Mouse (Mus musculus) spleen, postnatal 14 days (tissue): ENCODE measurements around the gene 2310050C09Rik.

Experiments
- DNase-seq, 2 experiments: peaks; one replicate each; pipeline ENCODE4 v3.0.0; 2021 to 2022; ENCODE audit warnings: low spot score in 2 of 2

The 2310050C09Rik gene

GRCm38 (mm10) chr3:92870116-92870515 lies at the start of gene 2310050C09Rik:
2310050C09Rik (minus strand) TSS chr3:92870216.
- no peak for DNase-seq

GRCm38 (mm10) chr3:92907571-92907970 lies 37.6 kb upstream of the 2310050C09Rik start:
- no peak for DNase-seq

GRCm38 (mm10) chr3:92905182-92905581 lies 35.2 kb upstream of the 2310050C09Rik start:
- no peak for DNase-seq

- no peak for DNase-seq
Observed at GRCm38 (mm10) chr3:92903640-92904039, 33.6 kb upstream of the 2310050C09Rik start.

- DNase-seq = no peak
Observed at GRCm38 (mm10) chr3:92902992-92903391, 33.0 kb upstream of the 2310050C09Rik start.

- DNase-seq = no peak
Observed at GRCm38 (mm10) chr3:92894489-92894888, 24.5 kb upstream of the 2310050C09Rik start.

- no peak for DNase-seq
Observed at GRCm38 (mm10) chr3:92894063-92894462, 24.0 kb upstream of the 2310050C09Rik start.

- no peak for DNase-seq
Observed at GRCm38 (mm10) chr3:92874180-92874579, 4.2 kb upstream of the 2310050C09Rik start.

GRCm38 (mm10) chr3:92851186-92851585 lies 18.8 kb downstream of the 2310050C09Rik start, which contains the start of gene Lce1l:
Lce1l (minus strand) TSS chr3:92851286.
- DNase-seq = no peak

- no peak for DNase-seq
Observed at GRCm38 (mm10) chr3:92827108-92827507, 42.9 kb downstream of the 2310050C09Rik start, which contains the start of gene Kprp. Kprp (minus strand) TSS chr3:92827247.

GRCm38 (mm10) chr3:92825808-92826207 lies 44.2 kb downstream of the 2310050C09Rik start:
- DNase-seq = no peak
